In the genomic region with DNA sequence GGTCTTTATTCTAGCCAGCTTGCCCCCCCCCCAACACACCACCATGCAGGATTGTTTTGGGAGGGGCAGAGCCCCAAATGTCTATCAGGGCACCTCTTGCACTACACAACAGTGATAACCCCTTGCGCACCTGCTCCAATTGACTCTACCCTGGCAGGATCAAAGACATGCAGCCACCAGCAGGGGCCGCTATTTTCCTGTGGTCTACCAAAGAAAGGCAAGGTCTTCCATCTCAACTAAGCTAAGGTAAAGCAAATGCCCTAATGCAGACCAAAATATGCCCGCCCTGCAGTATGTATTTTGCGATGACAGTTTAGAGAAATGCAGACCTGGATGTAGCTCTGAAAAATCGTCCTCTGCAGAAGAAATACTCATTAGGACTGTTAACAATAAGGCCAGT, we compare ENCODE assay signal across 9 mouse cellular contexts. TPM values are rescaled to one million over a fixed set of nuclear protein-coding genes. Genes with fewer than 3 reads are reported as not detected.
DNase-seq lines count a peak whose midpoint lies in the region; ATAC-seq and TF ChIP-seq lines count a peak whose summit lies in the region.
"Had no signal": no experiment of that assay in that cellular context is flagged by ENCODE, and none has a peak within 500 bp of the region (broad histone marks: within the 10 kb centered on the region; RNA-seq: fewer than 3 reads in every experiment).

No protein-coding gene starts in this region.

- 5% methylated on average over 5 of the region's 5 CpGs for WGBS in large intestine, adult 2 months
- WGBS in lung, postnatal 0 days, result 10% methylated on average over 5 of the region's 5 CpGs

- H3K27me3 ChIP-seq in ES-Bruce4 (ENCODE audit: control insufficient read depth, insufficient read depth, low read length, poor library complexity, severe bottlenecking), result no peaks in the 10 kb centered on the region
- no peaks in the 10 kb centered on the region for H3K27me3 ChIP-seq in lung, postnatal 0 days (replicated peaks; ENCODE audit: insufficient read depth, low read length)
- H3K27me3 ChIP-seq: limb, embryonic 12.5 days had no signal

- no peaks in the 10 kb centered on the region; the same call in 1 of the 2 replicates for H3K36me3 ChIP-seq in ES-Bruce4 (ENCODE audit: control insufficient read depth, insufficient read depth, low read length, poor library complexity, severe bottlenecking)
- no peaks in the 10 kb centered on the region for H3K36me3 ChIP-seq in lung, postnatal 0 days (ENCODE audit: insufficient read depth, low read length)
- H3K36me3 ChIP-seq: limb, embryonic 12.5 days had no signal

- H3K9ac ChIP-seq in ES-Bruce4 (ENCODE audit: low read depth, poor library complexity, severe bottlenecking), result no peak overlapping the region
- no peak overlapping the region for H3K9ac ChIP-seq in lung, postnatal 0 days (replicated peaks; ENCODE audit: low read depth)
- H3K9ac ChIP-seq: limb, embryonic 12.5 days had no signal

- no peaks in the 10 kb centered on the region for H3K4me1 ChIP-seq in ES-Bruce4 (ENCODE audit: control insufficient read depth, insufficient read depth, low read length)
- 0 out of 2 replicates have a peak, but pooled peaks cover 3% of the 10 kb centered on the region for H3K4me1 ChIP-seq in lung, postnatal 0 days (ENCODE audit: insufficient read depth, low read depth, low read length)

- TF ChIP-seq CTCF in ES-Bruce4 (IDR thresholded peaks at IDR 0.05; ENCODE audit: low read depth, low read length), result peak; percentile 89
- TF ChIP-seq CTCF in lung, postnatal 0 days (IDR thresholded peaks at IDR 0.05), result peak; percentile 92

- TF ChIP-seq EP300 in ES-Bruce4 (IDR thresholded peaks at IDR 0.05; ENCODE audit: insufficient read depth, low read depth, low read length), result no peak
- no peak for TF ChIP-seq EP300 in lung, postnatal 0 days (IDR thresholded peaks at IDR 0.05)

- no peak overlapping the region for H3K4me2 ChIP-seq in lung, postnatal 0 days (replicated peaks; ENCODE audit: low read depth, low read length)
- H3K4me2 ChIP-seq: limb, embryonic 12.5 days had no signal

- H3K9me3 ChIP-seq in ES-Bruce4 (replicated peaks; ENCODE audit: control insufficient read depth, insufficient read depth, low read length, poor library complexity, severe bottlenecking), result no peaks in the 10 kb centered on the region
- no peaks in the 10 kb centered on the region for H3K9me3 ChIP-seq in lung, postnatal 0 days (ENCODE audit: low read length)
- H3K9me3 ChIP-seq: limb, embryonic 12.5 days had no signal

- no peak for ATAC-seq in lung, postnatal 0 days

- peak; percentile 90 for DNase-seq in 416B (ENCODE audit: low read depth)
- DNase-seq in c-Kit-positive CD71-positive TER-119-positive erythroid progenitor cells, embryonic 14.5 days (ENCODE audit: low spot score), result peak; percentile 80
- peak; percentile 78 for DNase-seq in gastrocnemius, adult 18-20 months (ENCODE audit: low spot score)
- DNase-seq in large intestine, adult 2 months (ENCODE audit: low read depth, low spot score), result peak; percentile 60
- DNase-seq in lung, postnatal 0 days (ENCODE audit: low spot score), result peak; percentile 86
- peak; percentile 28 to 47 for DNase-seq in right cerebral cortex, postnatal 36 days (ENCODE audit: low spot score in 2 of 2)
- DNase-seq in urinary bladder, postnatal 4 days (ENCODE audit: low spot score in 2 of 2), result peak; percentile 63 to 84

- H3K4me3 ChIP-seq in ES-Bruce4 (ENCODE audit: low read depth, low read length), result no peak overlapping the region
- H3K4me3 ChIP-seq in lung, postnatal 0 days (ENCODE audit: low read depth, low read length), result no peak overlapping the region
- H3K4me3 ChIP-seq: limb, embryonic 12.5 days had no signal

- TF ChIP-seq POLR2A in ES-Bruce4 (IDR thresholded peaks at IDR 0.05; ENCODE audit: insufficient read depth, low read length), result no peak

- H3K27ac ChIP-seq in ES-Bruce4 (ENCODE audit: insufficient read depth, low read length), result no peak overlapping the region
- H3K27ac ChIP-seq in lung, postnatal 0 days (ENCODE audit: low read length), result no peak overlapping the region
- H3K27ac ChIP-seq: limb, embryonic 12.5 days had no signal

RNA-seq across cellular contexts. Expression of gene Nfatc2ip, which starts 3.0 kb away (rescaled TPM):
- 76.8 and 78.6 TPM in 2 replicates for polyA plus RNA-seq in ES-Bruce4 (2011; ENCODE audit: insufficient read depth, insufficient read length, low read depth, missing spikeins)
- 1 to 10 TPM; 3.3 to 3.4 TPM for total RNA-seq in gastrocnemius, adult 18-20 months (2021)
- polyA plus RNA-seq in large intestine, adult 2 months (2012; rRNA removed), result 7.5 and 8.4 TPM in 2 replicates
- 1.5 and 2.0 TPM in 2 replicates for polyA plus RNA-seq in lung, postnatal 0 days (2015; fragmentation: Nextera tagmentation; extraction: Ambion mirVana)

RNA-seq across cellular contexts. Expression of gene Cd19, which starts 15.1 kb away (rescaled TPM):
- not detected in 2 replicates for polyA plus RNA-seq in ES-Bruce4 (2011; ENCODE audit: insufficient read depth, insufficient read length, low read depth, missing spikeins)
- total RNA-seq in gastrocnemius, adult 18-20 months (2021), result not detected
- 14.5 and 18.3 TPM in 2 replicates for polyA plus RNA-seq in large intestine, adult 2 months (2012; rRNA removed)
- 0.57 and 1.4 TPM in 2 replicates for polyA plus RNA-seq in lung, postnatal 0 days (2015; fragmentation: Nextera tagmentation; extraction: Ambion mirVana)
- polyA plus RNA-seq: limb, embryonic 12.5 days had no signal

RNA-seq across cellular contexts. Expression of gene Spns1, which starts 22.3 kb away (rescaled TPM):
- polyA plus RNA-seq in ES-Bruce4 (2011; ENCODE audit: insufficient read depth, insufficient read length, low read depth, missing spikeins), result 52.3 and 62.0 TPM in 2 replicates
- 10 to 100 TPM; 21.2 to 23.5 TPM for total RNA-seq in gastrocnemius, adult 18-20 months (2021)
- 117 and 149 TPM in 2 replicates for polyA plus RNA-seq in large intestine, adult 2 months (2012; rRNA removed)
- polyA plus RNA-seq in lung, postnatal 0 days (2015; fragmentation: Nextera tagmentation; extraction: Ambion mirVana), result 50.3 and 53.7 TPM in 2 replicates

RNA-seq across cellular contexts. Expression of gene Rabep2, which starts 29.0 kb away (rescaled TPM):
- 18.5 and 19.7 TPM in 2 replicates for polyA plus RNA-seq in ES-Bruce4 (2011; ENCODE audit: insufficient read depth, insufficient read length, low read depth, missing spikeins)
- total RNA-seq in gastrocnemius, adult 18-20 months (2021), result 10 to 100 TPM; 10.6 to 13.1 TPM
- polyA plus RNA-seq in large intestine, adult 2 months (2012; rRNA removed), result 16.5 and 17.4 TPM in 2 replicates
- polyA plus RNA-seq in lung, postnatal 0 days (2015; fragmentation: Nextera tagmentation; extraction: Ambion mirVana), result 27.3 and 28.3 TPM in 2 replicates

RNA-seq across cellular contexts. Expression of gene Lat, which starts 30.2 kb away (rescaled TPM):
- polyA plus RNA-seq in ES-Bruce4 (2011; ENCODE audit: insufficient read depth, insufficient read length, low read depth, missing spikeins), result 3.0 and 4.2 TPM in 2 replicates
- under 1 TPM; 0.21 to 0.37 TPM for total RNA-seq in gastrocnemius, adult 18-20 months (2021)
- polyA plus RNA-seq in large intestine, adult 2 months (2012; rRNA removed), result 19.2 and 19.4 TPM in 2 replicates
- 1.6 and 1.7 TPM in 2 replicates for polyA plus RNA-seq in lung, postnatal 0 days (2015; fragmentation: Nextera tagmentation; extraction: Ambion mirVana)

Comparison
In these comparisons a context has a peak if more than half of its experiments do, and no peak if none do; other contexts are left out.
1. DNase-seq: peak in every context shown above with its lines; median percentile 90 in 416B; 86 in lung, postnatal 0 days; 80 in c-Kit-positive CD71-positive TER-119-positive erythroid progenitor cells, embryonic 14.5 days; 78 in gastrocnemius, adult 18-20 months; 74 in urinary bladder, postnatal 4 days; 60 in large intestine, adult 2 months; 38 in right cerebral cortex, postnatal 36 days.